Mouse (Mus musculus): ENCODE measurements at regions not wholly inside any gene's neighbourhood (a gene's known extent, or its start where the extent isn't known, plus 50 kb on each side); places are given as distances from the start of the nearest gene placed in this dataset.

GRCm38 (mm10) chr4:55670258-55670657 lies 138.0 kb upstream of the Klf4 start:
- Histone ChIP-seq H3K4me1 (no peaks in the 10 kb centered on the region), H3K36me3 (replicated peaks; ENCODE audit: low read length) (no peaks in the 10 kb centered on the region), H3K27me3 (replicated peaks) (no peaks in the 10 kb centered on the region), H3K4me3 (replicated peaks) (no peak overlapping the region), H3K9me3 (no peaks in the 10 kb centered on the region)
- TF ChIP-seq GATA1 (IDR thresholded peaks at IDR 0.05; ENCODE audit: borderline replicate concordance, low read length) (no peak), FLI1 (IDR thresholded peaks at IDR 0.05; ENCODE audit: low read length) (no peak)

- TF ChIP-seq GATA1 (IDR thresholded peaks at IDR 0.05; ENCODE audit: borderline replicate concordance, low read length) = no peak
- H3K36me3 ChIP-seq (replicated peaks; ENCODE audit: low read length) = no peaks in the 10 kb centered on the region
- H3K4me3 ChIP-seq (replicated peaks) = no peak overlapping the region
- H3K27me3 ChIP-seq (replicated peaks) = peaks cover 1% of the 10 kb centered on the region
- no peaks in the 10 kb centered on the region for H3K4me1 ChIP-seq
- no peaks in the 10 kb centered on the region for H3K9me3 ChIP-seq
Measured at GRCm38 (mm10) chr4:55664822-55665221, 132.6 kb upstream of the Klf4 start.

GRCm38 (mm10) chr4:55663856-55664255 lies 131.6 kb upstream of the Klf4 start:
- Histone ChIP-seq H3K27me3 (replicated peaks) (peaks cover 3% of the 10 kb centered on the region), H3K36me3 (replicated peaks; ENCODE audit: low read length) (no peaks in the 10 kb centered on the region), H3K4me1 (no peaks in the 10 kb centered on the region), H3K4me3 (replicated peaks) (no peak overlapping the region), H3K9me3 (peaks cover 7% of the 10 kb centered on the region; the same call in 1 of the 2 replicates)
- TF ChIP-seq GATA1 (IDR thresholded peaks at IDR 0.05; ENCODE audit: borderline replicate concordance, low read length) = no peak

GRCm38 (mm10) chr4:55662041-55662440 lies 129.8 kb upstream of the Klf4 start:
- Histone ChIP-seq H3K4me3 (replicated peaks) (no peak overlapping the region), H3K4me1 (no peaks in the 10 kb centered on the region), H3K27me3 (replicated peaks) (peaks cover 3% of the 10 kb centered on the region), H3K9me3 (peaks cover 13% of the 10 kb centered on the region; the same call in 1 of the 2 replicates), H3K36me3 (replicated peaks; ENCODE audit: low read length) (no peaks in the 10 kb centered on the region)
- TF ChIP-seq GATA1 (IDR thresholded peaks at IDR 0.05; ENCODE audit: borderline replicate concordance, low read length) (no peak), FLI1 (IDR thresholded peaks at IDR 0.05; ENCODE audit: low read length) (no peak)

GRCm38 (mm10) chr4:55658904-55659303 lies 126.6 kb upstream of the Klf4 start:
- H3K4me3 ChIP-seq (replicated peaks) = no peak overlapping the region
- no peaks in the 10 kb centered on the region for H3K36me3 ChIP-seq (replicated peaks; ENCODE audit: low read length)
- no peaks in the 10 kb centered on the region for H3K4me1 ChIP-seq
- peaks cover 9% of the 10 kb centered on the region for H3K27me3 ChIP-seq (replicated peaks)
- TF ChIP-seq GATA1 (IDR thresholded peaks at IDR 0.05; ENCODE audit: borderline replicate concordance, low read length) (no peak), FLI1 (IDR thresholded peaks at IDR 0.05; ENCODE audit: low read length) (no peak)
- peaks cover 13% of the 10 kb centered on the region; the same call in 1 of the 2 replicates for H3K9me3 ChIP-seq

GRCm38 (mm10) chr4:55655329-55655728 lies 123.1 kb upstream of the Klf4 start:
- Histone ChIP-seq H3K4me1 (peaks cover 8% of the 10 kb centered on the region), H3K27me3 (replicated peaks) (peaks cover 43% of the 10 kb centered on the region), H3K36me3 (replicated peaks; ENCODE audit: low read length) (no peaks in the 10 kb centered on the region), H3K9me3 (peaks cover 13% of the 10 kb centered on the region; the same call in 1 of the 2 replicates), H3K4me3 (replicated peaks) (no peak overlapping the region)
- TF ChIP-seq FLI1 (IDR thresholded peaks at IDR 0.05; ENCODE audit: low read length) = no peak
- TF ChIP-seq GATA1 (IDR thresholded peaks at IDR 0.05; ENCODE audit: borderline replicate concordance, low read length) = no peak

- Histone ChIP-seq H3K4me3 (replicated peaks) (no peak overlapping the region), H3K9me3 (no peaks in the 10 kb centered on the region), H3K36me3 (replicated peaks; ENCODE audit: low read length) (no peaks in the 10 kb centered on the region), H3K4me1 (peaks cover 8% of the 10 kb centered on the region), H3K27me3 (replicated peaks) (peaks cover 56% of the 10 kb centered on the region)
- TF ChIP-seq GATA1 (IDR thresholded peaks at IDR 0.05; ENCODE audit: borderline replicate concordance, low read length) (no peak), FLI1 (IDR thresholded peaks at IDR 0.05; ENCODE audit: low read length) (no peak)
Measured at GRCm38 (mm10) chr4:55652628-55653027, 120.4 kb upstream of the Klf4 start.

GRCm38 (mm10) chr4:55651811-55652410 lies 119.6 kb upstream of the Klf4 start:
- peak overlapping the region; percentile 92 for H3K4me3 ChIP-seq (replicated peaks)

GRCm38 (mm10) chr4:55651051-55651763 lies 118.9 kb upstream of the Klf4 start:
- H3K36me3 ChIP-seq (replicated peaks; ENCODE audit: low read length) = no peaks in the 10 kb centered on the region
- peaks cover 55% of the 10 kb centered on the region for H3K27me3 ChIP-seq (replicated peaks)
- H3K4me3 ChIP-seq (replicated peaks) = peak overlapping the region; percentile 92
- TF ChIP-seq GATA1 (IDR thresholded peaks at IDR 0.05; ENCODE audit: borderline replicate concordance, low read length) = no peak
- H3K9me3 ChIP-seq = no peaks in the 10 kb centered on the region
- H3K4me1 ChIP-seq = peaks cover 8% of the 10 kb centered on the region

More at GRCm38 (mm10) chr4:55651811-55652410, 119.6 kb upstream of the Klf4 start:
- Histone ChIP-seq H3K36me3 (replicated peaks; ENCODE audit: low read length) (no peaks in the 10 kb centered on the region), H3K4me1 (peaks cover 8% of the 10 kb centered on the region), H3K9me3 (no peaks in the 10 kb centered on the region), H3K27me3 (replicated peaks) (peaks cover 56% of the 10 kb centered on the region)
- no peak for TF ChIP-seq GATA1 (IDR thresholded peaks at IDR 0.05; ENCODE audit: borderline replicate concordance, low read length)
- no peak for TF ChIP-seq FLI1 (IDR thresholded peaks at IDR 0.05; ENCODE audit: low read length)

GRCm38 (mm10) chr4:55650186-55650585 lies 117.9 kb upstream of the Klf4 start:
- Histone ChIP-seq H3K4me1 (peaks cover 8% of the 10 kb centered on the region), H3K9me3 (no peaks in the 10 kb centered on the region), H3K27me3 (replicated peaks) (peaks cover 53% of the 10 kb centered on the region), H3K36me3 (replicated peaks; ENCODE audit: low read length) (no peaks in the 10 kb centered on the region), H3K4me3 (replicated peaks) (no peak overlapping the region)
- no peak for TF ChIP-seq GATA1 (IDR thresholded peaks at IDR 0.05; ENCODE audit: borderline replicate concordance, low read length)
- TF ChIP-seq FLI1 (IDR thresholded peaks at IDR 0.05; ENCODE audit: low read length) = no peak
